Mouse (Mus musculus) kidney, postnatal 4 days (tissue): ENCODE results near the gene Frmd4a.

Source experiments
- DNase-seq, 2 experiments: peaks; one replicate each; pipeline ENCODE4 v3.0.0; 2021; ENCODE audit warnings: mixed read lengths in 2 of 2

The Frmd4a gene

GRCm38 (mm10) chr2:4400771-4401596 is 383.5 kb downstream of the Frmd4a start:
- DNase-seq, result peak; percentile 71 to 80

GRCm38 (mm10) chr2:4401597-4402581 is 384.4 kb downstream of the Frmd4a start:
- DNase-seq, result peak; percentile 49 to 64

GRCm38 (mm10) chr2:4406977-4407376 is 389.5 kb downstream of the Frmd4a start:
- no peak for DNase-seq

- no peak for DNase-seq
These were observed 392.4 kb downstream of the Frmd4a start for GRCm38 (mm10) chr2:4409810-4410433.

- DNase-seq, result peak in 1 of 2 experiments; percentile 26
These were observed 395.5 kb downstream of the Frmd4a start for GRCm38 (mm10) chr2:4412870-4413595.

GRCm38 (mm10) chr2:4413596-4414335 is 396.2 kb downstream of the Frmd4a start:
- no peak for DNase-seq

- no peak for DNase-seq
These were observed 403.3 kb downstream of the Frmd4a start for GRCm38 (mm10) chr2:4420679-4421312.

- DNase-seq, result peak in 1 of 2 experiments; percentile 33
These were observed 404.2 kb downstream of the Frmd4a start for GRCm38 (mm10) chr2:4421757-4422156.

- no peak for DNase-seq
These were observed 406.4 kb downstream of the Frmd4a start for GRCm38 (mm10) chr2:4423896-4424295.

GRCm38 (mm10) chr2:4428407-4428855 is 410.9 kb downstream of the Frmd4a start:
- DNase-seq, result no peak

GRCm38 (mm10) chr2:4433119-4433518 is 415.6 kb downstream of the Frmd4a start:
- DNase-seq, result no peak

- no peak for DNase-seq
These were observed 417.5 kb downstream of the Frmd4a start for GRCm38 (mm10) chr2:4435051-4435450.

GRCm38 (mm10) chr2:4436361-4437231 is 419.1 kb downstream of the Frmd4a start:
- DNase-seq, result no peak

GRCm38 (mm10) chr2:4438739-4439138 is 421.2 kb downstream of the Frmd4a start:
- no peak for DNase-seq

GRCm38 (mm10) chr2:4439909-4440308 is 422.4 kb downstream of the Frmd4a start:
- DNase-seq, result no peak

- DNase-seq, result no peak
These were observed 424.3 kb downstream of the Frmd4a start for GRCm38 (mm10) chr2:4441840-4442239.

- no peak for DNase-seq
These were observed 427.2 kb downstream of the Frmd4a start for GRCm38 (mm10) chr2:4444740-4445139.

- peak; percentile 31 to 40 for DNase-seq
These were observed 428.3 kb downstream of the Frmd4a start for GRCm38 (mm10) chr2:4445629-4446400.
